22 mouse cellular contexts compared by ENCODE assay signal in the genomic region with DNA sequence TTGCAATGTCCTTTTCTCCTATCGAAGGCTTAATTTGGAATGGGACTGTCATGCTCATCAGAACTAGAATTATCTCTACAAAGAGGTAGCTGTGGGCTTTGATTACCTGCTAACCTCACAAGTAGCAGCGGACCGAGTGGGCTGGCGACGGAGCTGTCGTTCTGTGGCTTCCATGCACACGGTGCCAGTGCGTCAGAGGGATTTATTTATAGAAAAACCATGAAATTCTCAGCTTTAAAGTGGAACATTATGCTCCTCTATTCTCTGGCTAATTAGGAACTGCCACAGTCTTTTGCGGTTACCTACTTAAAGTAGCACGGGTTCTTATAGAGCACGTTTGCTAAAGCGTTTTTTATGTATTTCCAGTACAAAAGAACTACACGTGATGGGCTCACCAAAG.
DNase-seq lines count a peak whose midpoint lies in the region; ATAC-seq lines count a peak whose summit lies in the region.
"Had no signal": no experiment of that assay in that cellular context is flagged by ENCODE, and none has a peak within 500 bp of the region (broad histone marks: within the 10 kb centered on the region; RNA-seq: fewer than 3 reads in every experiment).

No protein-coding gene starts in this region.

- intact Hi-C loops in left cerebral cortex, postnatal 25 days (cut with DNase I) = no loop called here
- intact Hi-C loops in heart, postnatal 25 days (cut with DNase I) = no loop called here

- ATAC-seq in forebrain, embryonic 13.5 days = no peak
- no peak for ATAC-seq in forebrain, embryonic 12.5 days (ENCODE audit: low FRiP score)
- ATAC-seq: intestine, embryonic 16.5 days; liver, embryonic 12.5 days; midbrain, embryonic 16.5 days; Patski had no signal

- peak overlapping the region; percentile 14; the same call in 1 of the 2 replicates for H3K4me2 ChIP-seq in forebrain, embryonic 13.5 days
- H3K4me2 ChIP-seq in forebrain, embryonic 12.5 days = no peak overlapping the region
- H3K4me2 ChIP-seq: embryonic facial prominence, embryonic 13.5 days; hindbrain, embryonic 15.5 days; limb, embryonic 12.5 days; liver, embryonic 12.5 days; lung, embryonic 14.5 days had no signal

- no peaks in the 10 kb centered on the region for H3K36me3 ChIP-seq in forebrain, embryonic 13.5 days (ENCODE audit: poor library complexity, severe bottlenecking)
- no peaks in the 10 kb centered on the region for H3K36me3 ChIP-seq in forebrain, embryonic 12.5 days (replicated peaks)
- H3K36me3 ChIP-seq: embryonic facial prominence, embryonic 13.5 days; heart, embryonic 10.5 days; hindbrain, embryonic 15.5 days; limb, embryonic 12.5 days; liver, embryonic 12.5 days had no signal

- WGBS in forebrain, embryonic 13.5 days = 56% methylated on average over 13 of the region's 13 CpGs
- 62% methylated on average over 13 of the region's 13 CpGs for WGBS in forebrain, embryonic 12.5 days

- H3K4me3 ChIP-seq in forebrain, embryonic 13.5 days = no peak overlapping the region
- no peak overlapping the region for H3K4me3 ChIP-seq in forebrain, embryonic 12.5 days (replicated peaks)
- H3K4me3 ChIP-seq: embryonic facial prominence, embryonic 13.5 days; heart, embryonic 10.5 days; hindbrain, embryonic 15.5 days; limb, embryonic 12.5 days; liver, embryonic 12.5 days had no signal

- no peaks in the 10 kb centered on the region for H3K9me3 ChIP-seq in forebrain, embryonic 13.5 days (replicated peaks)
- H3K9me3 ChIP-seq in forebrain, embryonic 12.5 days = no peaks in the 10 kb centered on the region
- H3K9me3 ChIP-seq: embryonic facial prominence, embryonic 13.5 days; heart, embryonic 10.5 days; hindbrain, embryonic 15.5 days; limb, embryonic 12.5 days; liver, embryonic 12.5 days had no signal

- H3K27me3 ChIP-seq in forebrain, embryonic 13.5 days = no peaks in the 10 kb centered on the region
- H3K27me3 ChIP-seq in forebrain, embryonic 12.5 days = no peaks in the 10 kb centered on the region
- H3K27me3 ChIP-seq: embryonic facial prominence, embryonic 13.5 days; hindbrain, embryonic 15.5 days; limb, embryonic 12.5 days; liver, embryonic 12.5 days had no signal

- peaks cover 8% of the 10 kb centered on the region; the same call in 1 of the 2 replicates for H3K4me1 ChIP-seq in forebrain, embryonic 13.5 days
- H3K4me1 ChIP-seq in forebrain, embryonic 12.5 days = peaks cover 4% of the 10 kb centered on the region
- H3K4me1 ChIP-seq: embryonic facial prominence, embryonic 13.5 days; heart, embryonic 10.5 days; limb, embryonic 12.5 days; liver, embryonic 12.5 days had no signal

- DNase-seq in layer of hippocampus, adult 9-11 months = peak; percentile 40
- DNase-seq in layer of hippocampus, postnatal 10 days (ENCODE audit: low spot score in 2 of 2) = no peak
- DNase-seq in left cerebral cortex, postnatal 25 days (ENCODE audit: low spot score in 2 of 2) = peak; percentile 63 to 91
- peak; percentile 82 for DNase-seq in telencephalon, adult 2 months (ENCODE audit: low read depth, low spot score)
- no peak for DNase-seq in heart, postnatal 25 days (ENCODE audit: low spot score)
- DNase-seq in lung, adult 18-20 months = no peak
- DNase-seq: adrenal gland, adult 8-10 months; cerebellum, postnatal 10 days; kidney, postnatal 36 days; lung, embryonic 14.5 days; lung, postnatal 36 days had no signal

- no peak overlapping the region for H3K27ac ChIP-seq in forebrain, embryonic 13.5 days
- no peak overlapping the region for H3K27ac ChIP-seq in forebrain, embryonic 12.5 days
- H3K27ac ChIP-seq: embryonic facial prominence, embryonic 13.5 days; heart, embryonic 10.5 days; hindbrain, embryonic 15.5 days; limb, embryonic 12.5 days; liver, embryonic 12.5 days; stomach, postnatal 0 days had no signal

- H3K9ac ChIP-seq in forebrain, embryonic 13.5 days = no peak overlapping the region
- H3K9ac ChIP-seq in forebrain, embryonic 12.5 days = no peak overlapping the region
- H3K9ac ChIP-seq: embryonic facial prominence, embryonic 13.5 days; hindbrain, embryonic 15.5 days; limb, embryonic 12.5 days; liver, embryonic 12.5 days; lung, embryonic 14.5 days had no signal

Comparison
In these comparisons a context has a peak if more than half of its experiments do, and no peak if none do; other contexts are left out.
1. DNase-seq: peak in layer of hippocampus, adult 9-11 months (single experiment), left cerebral cortex, postnatal 25 days (2 of 2) and telencephalon, adult 2 months (single experiment); none in layer of hippocampus, postnatal 10 days (0 of 2), heart, postnatal 25 days (single experiment) and lung, adult 18-20 months (0 of 2).